Mouse (Mus musculus) bone marrow macrophage, adult 2 months (primary cell): ENCODE results near the gene Slc35d3. TPM values are rescaled to one million over a fixed set of nuclear protein-coding genes. Genes with fewer than 3 reads are reported as not detected.
A peak's percentile ranks its signal among the peaks of the same experiment; 100 is the strongest.

ENCODE experiments used
- H3K27ac ChIP-seq: 2 replicates; pipeline ENCODE4 v1.5.1; 2012; ENCODE audit warnings: low read depth, low read length; ENCODE audit not compliant: insufficient read depth
- H3K4me1 ChIP-seq: 2 replicates; pipeline ENCODE4 v1.6.1; 2012; ENCODE audit warnings: low read length; ENCODE audit not compliant: control insufficient read depth, insufficient read depth
- H3K4me3 ChIP-seq: 2 replicates; pipeline ENCODE4 v1.5.1; 2012; ENCODE audit warnings: mild to moderate bottlenecking, low read length, moderate library complexity; ENCODE audit not compliant: insufficient read depth
- CTCF ChIP-seq: IDR thresholded peaks from 2 replicates; pipeline ENCODE4 v1.5.1; 2012; ENCODE audit warnings: low read depth, mild to moderate bottlenecking, low read length, moderate library complexity
- POLR2A ChIP-seq: IDR thresholded peaks from 2 replicates; pipeline ENCODE4 v1.6.1; 2012; ENCODE audit warnings: mild to moderate bottlenecking, low read depth, low read length, borderline replicate concordance
- polyA plus RNA-seq: library from polyadenylated mRNA; stranded (reverse); fragments of >200 nt; gene quantifications from 2 replicates; pipeline ENCODE4 v1.2.4, GENCODE M21; 2012; ENCODE audit not compliant: missing spikeins, insufficient read depth, insufficient read length

The Slc35d3 gene
- polyA plus RNA-seq, 1 experiment = not detected

DNA sequence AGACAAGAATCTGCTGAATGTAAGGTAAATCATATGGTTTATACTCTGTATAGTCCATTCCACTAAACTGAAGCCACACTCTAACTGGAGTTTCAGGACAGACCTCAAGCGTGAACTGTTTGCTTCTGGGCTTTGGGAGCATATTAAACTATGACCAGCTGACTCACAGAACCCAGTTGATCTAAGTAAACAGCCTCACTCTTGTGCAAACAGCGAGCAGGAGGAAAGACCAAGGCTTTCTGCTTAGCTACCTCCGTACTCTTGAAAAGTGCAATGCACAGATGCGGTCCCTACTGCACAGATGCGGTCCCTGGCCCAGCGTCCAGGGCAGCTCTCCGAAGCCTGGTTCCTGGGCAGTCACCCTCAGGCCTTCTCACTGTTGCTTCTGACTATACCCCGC is 26.0 kb upstream of the Slc35d3 start:
- TF ChIP-seq CTCF = no peak
- TF ChIP-seq POLR2A = no peak

DNA sequence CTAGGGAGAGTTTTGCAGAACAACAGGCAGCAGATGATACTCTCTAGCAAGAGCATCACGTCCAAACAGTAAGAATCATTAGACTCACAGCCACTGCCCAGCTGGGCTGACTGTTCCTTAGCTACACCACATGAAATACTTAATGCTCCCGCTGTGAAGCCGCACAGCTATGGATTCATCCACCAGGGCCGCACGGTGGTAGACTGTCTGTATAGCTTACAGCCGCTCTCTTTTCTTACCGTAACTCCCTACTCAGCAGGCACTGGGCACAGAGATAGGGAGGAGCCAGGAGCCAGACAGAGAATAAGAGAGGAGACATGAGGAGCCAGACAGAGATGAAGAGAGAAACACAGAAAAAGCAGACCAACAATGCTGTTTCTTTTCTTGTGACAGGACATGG is 25.4 kb upstream of the Slc35d3 start:
- Histone ChIP-seq H3K4me3 (no peak overlapping the region), H3K4me1 (peaks cover 7% of the 10 kb centered on the region), H3K27ac (no peak overlapping the region)
- TF ChIP-seq CTCF (no peak), POLR2A (no peak)

More for the DNA sequence above, 26.0 kb upstream of the Slc35d3 start:
- no peak overlapping the region for H3K27ac ChIP-seq
- H3K4me1 ChIP-seq = peaks cover 7% of the 10 kb centered on the region
- H3K4me3 ChIP-seq = no peak overlapping the region

DNA sequence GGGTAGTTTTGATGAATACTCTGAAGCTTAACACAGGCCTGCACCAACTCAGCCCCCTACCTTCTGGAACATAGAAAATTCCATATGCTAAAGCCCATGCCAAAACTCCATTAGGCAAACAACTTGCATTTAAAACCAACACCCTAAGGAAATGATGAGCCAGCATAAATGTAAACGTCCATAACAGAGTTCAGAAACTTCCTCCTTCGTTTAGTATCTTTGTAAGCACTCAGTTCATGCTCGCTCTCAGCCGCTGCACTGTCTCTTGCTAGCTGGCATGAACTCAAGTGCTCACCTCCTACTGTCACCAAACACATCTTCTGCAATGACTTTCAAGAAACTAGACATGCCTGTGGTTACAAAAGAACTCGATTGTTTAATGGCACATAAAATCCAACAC is 24.1 kb upstream of the Slc35d3 start:
- Histone ChIP-seq H3K4me3 (no peak overlapping the region), H3K4me1 (peaks cover 4% of the 10 kb centered on the region; the same call in 1 of the 2 replicates), H3K27ac (no peak overlapping the region)
- no peak for TF ChIP-seq CTCF
- TF ChIP-seq POLR2A = no peak

DNA sequence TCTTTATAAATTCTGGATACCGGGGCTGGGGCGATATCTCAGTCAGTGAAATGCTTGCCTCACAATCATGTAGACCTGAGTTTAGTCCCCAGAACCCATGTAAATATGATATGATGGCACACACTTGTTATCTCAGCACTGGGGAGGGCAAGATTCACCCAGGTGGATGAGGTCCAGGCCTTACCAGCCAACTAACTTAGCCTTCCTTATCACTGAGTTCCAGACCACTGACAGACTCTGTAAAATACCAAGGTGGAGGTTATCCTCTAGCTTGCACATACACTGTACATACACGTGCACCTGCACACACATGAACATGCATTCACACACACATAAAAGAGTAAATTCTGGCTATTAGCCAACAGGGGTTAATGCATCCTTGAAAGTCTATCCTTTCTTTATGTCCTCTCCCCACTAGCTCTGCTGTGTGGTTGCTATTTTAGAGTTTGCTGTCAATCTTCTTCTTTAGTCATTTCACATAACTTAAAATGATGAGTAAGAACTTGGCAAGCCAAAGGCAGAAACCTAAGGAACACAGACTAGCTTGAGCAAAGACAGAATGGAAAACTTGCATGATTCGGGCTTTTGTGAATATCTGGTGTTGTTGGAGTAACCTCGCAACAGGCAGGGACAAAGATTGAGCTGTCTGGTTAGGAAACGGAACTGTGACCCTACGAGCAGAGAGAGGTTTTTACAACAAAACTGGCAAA is 4.5 kb upstream of the Slc35d3 start:
- Histone ChIP-seq H3K4me3 (no peak overlapping the region), H3K4me1 (no peaks in the 10 kb centered on the region; the same call in 1 of the 2 replicates), H3K27ac (no peak overlapping the region)
- TF ChIP-seq POLR2A (no peak), CTCF (no peak)

DNA sequence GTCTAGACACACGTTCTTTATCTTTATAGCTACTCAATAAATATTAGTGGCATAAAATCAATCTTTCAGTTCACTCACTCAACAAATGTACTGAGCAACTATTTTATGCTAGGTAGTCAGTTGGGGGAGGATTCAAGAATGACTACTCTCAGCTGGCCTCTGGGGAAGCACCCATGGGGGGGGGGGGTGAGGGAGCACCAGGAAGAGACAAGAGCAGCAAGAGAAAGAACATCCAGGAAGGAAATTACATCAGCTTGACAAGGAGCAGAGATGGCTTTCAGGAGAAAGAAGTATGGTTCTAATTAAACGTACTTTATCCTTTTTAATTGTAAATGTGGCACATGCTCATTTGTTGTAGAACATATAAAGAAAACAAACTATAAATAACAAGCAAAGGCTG is 2.4 kb upstream of the Slc35d3 start:
- H3K4me1 ChIP-seq = peaks cover 2% of the 10 kb centered on the region; the same call in 1 of the 2 replicates
- TF ChIP-seq CTCF (no peak), POLR2A (no peak)
- H3K27ac ChIP-seq = no peak overlapping the region
- no peak overlapping the region for H3K4me3 ChIP-seq

DNA sequence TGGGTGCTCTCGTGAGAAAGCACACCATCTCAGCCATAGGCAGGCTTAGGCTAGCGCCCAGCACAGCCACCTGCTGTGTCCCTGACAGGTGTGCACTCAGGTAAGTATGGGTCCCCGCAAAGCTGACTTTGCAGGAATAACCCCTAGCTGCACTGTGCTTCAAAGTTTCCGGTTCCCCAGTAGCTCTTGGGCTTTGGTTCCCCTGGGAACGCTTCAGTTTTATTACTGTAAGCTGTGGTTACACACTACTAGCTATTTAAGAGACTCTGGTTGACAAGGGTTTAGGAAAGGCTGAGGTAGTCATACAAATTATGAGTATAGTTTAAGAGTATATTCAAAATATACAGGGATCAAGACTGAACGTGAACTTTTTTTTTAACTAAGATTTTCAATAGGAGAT is 1.5 kb upstream of the Slc35d3 start:
- Histone ChIP-seq H3K27ac (no peak overlapping the region), H3K4me3 (no peak overlapping the region), H3K4me1 (peaks cover 2% of the 10 kb centered on the region; the same call in 1 of the 2 replicates)
- TF ChIP-seq POLR2A (no peak), CTCF (no peak)

DNA sequence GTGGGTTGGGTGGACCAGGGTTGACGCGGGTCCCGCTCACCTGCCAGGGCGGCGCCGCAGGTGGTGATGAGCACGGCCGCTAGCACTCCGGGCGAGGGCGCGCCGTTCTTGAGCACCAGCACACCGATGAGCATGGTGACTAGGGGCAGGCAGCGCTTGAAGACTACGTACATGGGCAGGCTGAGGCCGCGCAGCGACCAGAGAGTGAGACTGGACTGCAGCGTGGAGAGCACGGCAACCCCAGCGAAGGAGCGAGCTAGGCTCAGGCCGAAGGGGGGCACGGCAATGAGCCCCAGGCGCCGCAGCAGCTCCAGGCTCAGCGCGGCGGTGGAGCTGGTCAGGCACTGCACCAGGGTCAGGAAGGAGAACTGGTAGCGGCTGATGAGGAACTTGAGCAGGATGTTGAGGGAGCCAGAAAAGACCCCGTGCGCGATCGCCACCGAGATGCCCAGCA is 688 bp downstream of the Slc35d3 start:
- Histone ChIP-seq H3K4me1 (peaks cover 2% of the 10 kb centered on the region; the same call in 1 of the 2 replicates), H3K4me3 (peak overlapping the region; percentile 60), H3K27ac (no peak overlapping the region)
- TF ChIP-seq CTCF = no peak
- TF ChIP-seq POLR2A = no peak

DNA sequence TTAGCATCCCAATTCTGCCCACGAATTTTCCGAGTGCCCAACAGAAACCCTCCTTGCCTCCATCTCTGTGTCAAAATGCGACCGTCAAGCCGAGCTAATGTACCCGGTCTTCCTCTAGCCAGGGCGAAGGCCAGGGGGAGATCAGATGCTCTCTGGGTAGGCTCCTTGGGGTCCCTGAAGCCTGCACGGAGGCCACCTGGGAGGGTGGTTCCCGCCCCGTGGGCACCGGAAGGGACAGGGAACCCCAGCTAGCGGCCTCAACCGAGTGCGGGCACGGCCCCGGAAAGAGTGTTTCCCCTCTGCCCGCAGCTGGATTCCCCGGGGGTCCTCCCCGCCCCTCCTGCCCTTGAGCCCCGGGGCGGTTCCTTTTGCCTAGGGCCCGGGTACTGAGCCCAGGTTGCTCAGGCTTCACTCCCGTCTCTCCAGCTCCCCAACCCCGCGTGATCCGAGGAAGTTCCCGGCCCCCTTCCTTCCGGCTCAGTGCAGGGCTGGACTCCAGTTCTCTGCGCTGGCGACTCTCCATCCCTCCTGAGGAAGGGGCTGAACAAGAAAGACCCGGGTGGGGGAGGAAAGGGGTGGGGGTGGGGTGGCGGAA is 1.4 kb downstream of the Slc35d3 start:
- peak overlapping the region; percentile 60 for H3K4me3 ChIP-seq
- TF ChIP-seq POLR2A (no peak), CTCF (no peak)
- no peak overlapping the region for H3K27ac ChIP-seq
- H3K4me1 ChIP-seq = peaks cover 2% of the 10 kb centered on the region; the same call in 1 of the 2 replicates

DNA sequence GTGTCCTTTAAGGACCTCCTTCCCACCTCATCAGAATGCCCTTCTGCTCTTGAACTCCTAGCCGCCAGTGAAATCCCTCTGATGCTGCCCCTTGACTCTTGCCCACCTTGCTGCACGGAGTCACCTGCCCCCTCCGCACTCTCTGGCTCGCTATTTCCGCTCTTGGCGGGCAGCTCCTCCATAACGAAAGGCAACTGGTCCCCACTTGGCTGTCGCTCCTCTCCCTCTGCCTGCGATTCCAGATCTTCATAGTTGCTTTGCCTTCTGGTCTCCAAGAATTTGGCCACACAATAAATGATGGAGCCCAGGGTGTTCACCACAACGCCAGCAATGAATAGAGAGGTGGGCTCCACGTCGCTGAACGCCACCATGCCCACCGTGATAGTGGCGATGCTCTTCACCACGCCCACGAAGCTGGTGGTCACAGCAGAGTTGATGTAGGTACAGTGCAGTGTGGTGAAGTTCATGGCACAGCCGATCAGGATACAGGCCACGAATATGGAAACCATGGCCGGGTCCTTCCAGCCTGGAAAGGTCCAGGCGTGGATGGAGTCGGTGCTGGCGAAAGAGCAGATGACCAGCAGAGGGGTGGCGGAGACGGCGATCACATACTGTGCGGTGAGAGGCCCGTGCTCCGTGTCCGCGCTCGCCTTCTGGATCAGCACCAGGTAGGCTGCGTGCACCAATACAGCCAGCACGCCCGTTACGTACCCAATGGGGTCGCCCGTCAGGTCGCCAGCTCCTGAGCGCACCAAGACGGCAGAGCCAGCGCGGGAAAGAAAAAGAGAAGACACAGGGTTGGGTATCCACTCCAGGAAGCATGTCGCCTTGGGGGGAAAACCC is 2.1 kb downstream of the Slc35d3 start:
- Histone ChIP-seq H3K27ac (no peak overlapping the region), H3K4me1 (peaks cover 2% of the 10 kb centered on the region; the same call in 1 of the 2 replicates), H3K4me3 (peak overlapping the region; percentile 60)
- no peak for TF ChIP-seq CTCF
- TF ChIP-seq POLR2A = no peak
